Mouse (Mus musculus): ENCODE measurements around the gene Trim62. TPM values are rescaled to one million over a fixed set of nuclear protein-coding genes. Genes with fewer than 3 reads are reported as not detected.
"Not testable (repeated sequence)": the region's sequence is repeated elsewhere in the genome, so short reads cannot be mapped to it uniquely, and the experiment has no call there.

Trim62 gene
- polyA plus RNA-seq, 1 experiment from 2014 or later = 9.4 TPM

DNA sequence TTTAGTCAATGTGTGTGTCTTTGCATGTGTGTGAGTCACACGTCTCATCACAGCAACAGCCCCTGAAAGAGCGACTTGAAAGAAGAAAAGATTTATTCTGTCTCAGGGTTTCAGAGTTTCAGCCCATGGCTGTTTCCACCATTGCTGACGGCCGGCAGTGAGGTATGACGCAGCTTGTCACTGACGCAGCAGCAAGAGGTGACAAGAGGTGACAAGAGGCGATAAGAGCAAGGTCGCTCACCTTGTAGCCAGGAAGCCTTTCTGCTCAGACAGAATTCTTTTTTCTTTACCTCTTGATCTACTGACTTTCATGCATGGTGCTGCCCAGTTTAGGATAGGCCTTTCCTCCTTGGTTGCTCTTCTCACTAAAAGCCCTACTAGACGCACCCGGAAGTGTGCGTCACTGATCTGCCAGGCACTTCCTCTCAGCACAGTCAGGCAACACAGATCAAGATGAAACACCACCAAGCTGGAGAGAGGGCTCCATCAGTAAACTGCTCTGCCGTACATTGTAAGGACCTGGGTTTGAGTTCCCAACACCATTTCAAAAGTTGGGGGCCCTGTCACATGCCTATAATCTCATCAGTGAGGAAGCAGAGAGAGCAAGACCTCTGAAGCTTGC lies 31.0 kb upstream of the Trim62 start:
- DNase-seq (ENCODE audit: low spot score) (no peak), ATAC-seq (replicated peaks; ENCODE audit: low FRiP score) (no peak)
- Histone ChIP-seq H3K27me3 (ENCODE audit: control insufficient read depth, insufficient read depth, low read length) (no peaks in the 10 kb centered on the region), H3K4me3 (ENCODE audit: low read depth, low read length) (no peak overlapping the region), H3K4me1 (replicated peaks; ENCODE audit: control insufficient read depth, insufficient read depth, low read length) (no peaks in the 10 kb centered on the region), H3K9me3 (ENCODE audit: control insufficient read depth, low read length) (no peaks in the 10 kb centered on the region), H3K36me3 (ENCODE audit: control insufficient read depth, insufficient read depth, low read length) (no peaks in the 10 kb centered on the region), H3K4me2 (ENCODE audit: low read depth, low read length, severe bottlenecking) (no peak overlapping the region), H3K9ac (ENCODE audit: low read length) (no peak overlapping the region), H3K27ac (ENCODE audit: low read depth, low read length) (no peak overlapping the region)
- 93% methylated on average over 12 of the region's 12 CpGs for WGBS

DNA sequence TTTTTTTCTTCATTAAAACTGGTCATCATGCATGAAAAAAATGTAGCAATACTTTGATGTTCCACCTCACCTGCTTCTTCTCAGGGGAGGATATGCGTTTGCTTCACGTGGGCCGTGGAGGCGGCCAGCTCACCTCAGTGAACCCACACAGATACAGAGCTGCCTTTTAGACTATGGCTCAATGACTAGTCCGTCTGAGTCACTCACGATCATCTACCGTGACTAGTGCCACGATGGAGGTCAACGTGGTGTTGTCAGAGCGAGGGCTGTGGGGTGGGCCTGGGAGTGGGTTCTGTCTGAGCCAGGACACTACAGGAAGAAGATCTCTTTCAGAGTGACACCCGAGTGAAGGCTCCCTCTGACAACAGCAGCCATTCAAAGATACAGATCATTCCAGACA lies 30.3 kb upstream of the Trim62 start:
- no peak overlapping the region for H3K4me2 ChIP-seq (ENCODE audit: low read depth, low read length, severe bottlenecking)
- no peak for ATAC-seq (replicated peaks; ENCODE audit: low FRiP score)
- H3K27me3 ChIP-seq (ENCODE audit: control insufficient read depth, insufficient read depth, low read length) = no peaks in the 10 kb centered on the region
- no peaks in the 10 kb centered on the region for H3K9me3 ChIP-seq (ENCODE audit: control insufficient read depth, low read length)
- DNase-seq (ENCODE audit: low spot score) = no peak
- no peaks in the 10 kb centered on the region for H3K36me3 ChIP-seq (ENCODE audit: control insufficient read depth, insufficient read depth, low read length)
- no peaks in the 10 kb centered on the region for H3K4me1 ChIP-seq (replicated peaks; ENCODE audit: control insufficient read depth, insufficient read depth, low read length)
- H3K9ac ChIP-seq (ENCODE audit: low read length) = no peak overlapping the region
- WGBS = 85% methylated on average over 11 of the region's 11 CpGs
- no peak overlapping the region for H3K4me3 ChIP-seq (ENCODE audit: low read depth, low read length)
- no peak overlapping the region for H3K27ac ChIP-seq (ENCODE audit: low read depth, low read length)

- Histone ChIP-seq H3K27ac (ENCODE audit: low read depth, low read length) (no peak overlapping the region), H3K36me3 (ENCODE audit: control insufficient read depth, insufficient read depth, low read length) (no peaks in the 10 kb centered on the region), H3K9me3 (ENCODE audit: control insufficient read depth, low read length) (no peaks in the 10 kb centered on the region; the same call in 1 of the 2 replicates), H3K9ac (ENCODE audit: low read length) (no peak overlapping the region), H3K27me3 (ENCODE audit: control insufficient read depth, insufficient read depth, low read length) (no peaks in the 10 kb centered on the region), H3K4me2 (ENCODE audit: low read depth, low read length, severe bottlenecking) (no peak overlapping the region), H3K4me3 (ENCODE audit: low read depth, low read length) (no peak overlapping the region), H3K4me1 (replicated peaks; ENCODE audit: control insufficient read depth, insufficient read depth, low read length) (no peaks in the 10 kb centered on the region)
- ATAC-seq (replicated peaks; ENCODE audit: low FRiP score) (no peak), DNase-seq (ENCODE audit: low spot score) (no peak)
- WGBS = 89% methylated on average over 4 of the region's 4 CpGs
These were observed 27.8 kb upstream of the Trim62 start for GRCm38 (mm10) chr4:128855613-128856040.

GRCm38 (mm10) chr4:128857212-128857611 lies 26.2 kb upstream of the Trim62 start:
- no peak overlapping the region for H3K4me2 ChIP-seq (ENCODE audit: low read depth, low read length, severe bottlenecking)
- H3K27me3 ChIP-seq (ENCODE audit: control insufficient read depth, insufficient read depth, low read length) = no peaks in the 10 kb centered on the region
- no peaks in the 10 kb centered on the region; the same call in 1 of the 2 replicates for H3K9me3 ChIP-seq (ENCODE audit: control insufficient read depth, low read length)
- ATAC-seq (replicated peaks; ENCODE audit: low FRiP score) (no peak), DNase-seq (ENCODE audit: low spot score) (no peak)
- 63% methylated on average over 2 of the region's 2 CpGs for WGBS
- no peaks in the 10 kb centered on the region for H3K4me1 ChIP-seq (replicated peaks; ENCODE audit: control insufficient read depth, insufficient read depth, low read length)
- no peaks in the 10 kb centered on the region for H3K36me3 ChIP-seq (ENCODE audit: control insufficient read depth, insufficient read depth, low read length)
- H3K4me3 ChIP-seq (ENCODE audit: low read depth, low read length) = no peak overlapping the region
- H3K27ac ChIP-seq (ENCODE audit: low read depth, low read length) = no peak overlapping the region
- H3K9ac ChIP-seq (ENCODE audit: low read length) = no peak overlapping the region

GRCm38 (mm10) chr4:128858226-128858625 lies 25.2 kb upstream of the Trim62 start:
- not testable (repeated sequence) for H3K4me2 ChIP-seq (ENCODE audit: low read depth, low read length, severe bottlenecking); H3K4me1 ChIP-seq (replicated peaks; ENCODE audit: control insufficient read depth, insufficient read depth, low read length); H3K27me3 ChIP-seq (ENCODE audit: control insufficient read depth, insufficient read depth, low read length); H3K27ac ChIP-seq (ENCODE audit: low read depth, low read length); H3K4me3 ChIP-seq (ENCODE audit: low read depth, low read length); H3K9me3 ChIP-seq (ENCODE audit: control insufficient read depth, low read length); H3K36me3 ChIP-seq (ENCODE audit: control insufficient read depth, insufficient read depth, low read length); H3K9ac ChIP-seq (ENCODE audit: low read length); ATAC-seq (replicated peaks; ENCODE audit: low FRiP score)
- peak; percentile 89 for DNase-seq (ENCODE audit: low spot score)

DNA sequence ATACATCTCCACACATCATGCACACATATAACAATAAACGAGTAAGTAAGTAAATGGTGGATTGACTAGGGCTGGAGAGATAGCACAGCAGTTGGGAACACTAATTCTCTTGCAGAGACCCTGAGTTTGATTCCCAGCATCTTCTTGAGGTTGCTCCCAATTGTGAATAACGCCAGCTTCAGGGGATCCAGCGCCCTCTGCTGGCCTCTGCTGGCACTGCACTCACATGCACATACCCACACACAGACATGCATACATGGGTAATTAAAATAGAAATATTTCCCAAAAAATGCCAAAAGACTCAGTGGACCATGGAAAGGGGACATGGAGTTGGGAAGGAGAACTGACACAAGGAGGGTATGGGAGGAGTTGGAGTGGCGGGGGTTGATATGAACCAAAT lies 24.5 kb upstream of the Trim62 start:
- Histone ChIP-seq H3K9me3 (ENCODE audit: control insufficient read depth, low read length) (no peaks in the 10 kb centered on the region; the same call in 1 of the 2 replicates), H3K4me2 (ENCODE audit: low read depth, low read length, severe bottlenecking) (no peak overlapping the region), H3K36me3 (ENCODE audit: control insufficient read depth, insufficient read depth, low read length) (no peaks in the 10 kb centered on the region), H3K4me3 (ENCODE audit: low read depth, low read length) (no peak overlapping the region), H3K4me1 (replicated peaks; ENCODE audit: control insufficient read depth, insufficient read depth, low read length) (no peaks in the 10 kb centered on the region), H3K27me3 (ENCODE audit: control insufficient read depth, insufficient read depth, low read length) (no peaks in the 10 kb centered on the region), H3K9ac (ENCODE audit: low read length) (no peak overlapping the region), H3K27ac (ENCODE audit: low read depth, low read length) (no peak overlapping the region)
- WGBS = 69% methylated on average over 4 of the region's 4 CpGs
- no peak for DNase-seq (ENCODE audit: low spot score)
- ATAC-seq (replicated peaks; ENCODE audit: low FRiP score) = no peak

- 64% methylated on average over 19 of the region's 19 CpGs for WGBS
- Histone ChIP-seq H3K4me1 (replicated peaks; ENCODE audit: control insufficient read depth, insufficient read depth, low read length) (no peaks in the 10 kb centered on the region), H3K4me3 (ENCODE audit: low read depth, low read length) (no peak overlapping the region), H3K4me2 (ENCODE audit: low read depth, low read length, severe bottlenecking) (no peak overlapping the region), H3K27ac (ENCODE audit: low read depth, low read length) (no peak overlapping the region), H3K9me3 (ENCODE audit: control insufficient read depth, low read length) (no peaks in the 10 kb centered on the region), H3K36me3 (ENCODE audit: control insufficient read depth, insufficient read depth, low read length) (no peaks in the 10 kb centered on the region), H3K9ac (ENCODE audit: low read length) (no peak overlapping the region), H3K27me3 (ENCODE audit: control insufficient read depth, insufficient read depth, low read length) (no peaks in the 10 kb centered on the region)
- DNase-seq (ENCODE audit: low spot score) (no peak), ATAC-seq (replicated peaks; ENCODE audit: low FRiP score) (no peak)
These were observed 10.4 kb upstream of the Trim62 start for GRCm38 (mm10) chr4:128872992-128873391.

DNA sequence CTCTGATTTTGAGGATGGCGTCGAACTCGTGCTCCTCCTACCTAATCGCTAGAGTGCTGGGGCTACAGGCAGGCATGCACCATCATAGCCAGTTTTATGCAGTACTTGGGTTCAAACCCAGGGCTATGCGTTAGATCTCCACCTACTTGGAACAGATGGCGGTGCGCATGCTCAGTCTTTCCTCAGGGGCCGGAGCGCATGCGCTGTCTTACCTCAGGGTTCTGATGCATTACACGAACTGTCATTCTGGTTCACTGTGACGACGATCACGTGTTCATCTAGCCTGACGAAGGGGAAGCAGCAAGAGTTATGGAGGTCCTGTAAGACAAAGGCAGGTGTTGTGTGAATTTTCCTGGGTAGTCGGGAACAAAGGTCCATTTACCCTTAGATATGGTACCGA lies 9.3 kb upstream of the Trim62 start:
- Histone ChIP-seq H3K9ac (ENCODE audit: low read length) (no peak overlapping the region), H3K27ac (ENCODE audit: low read depth, low read length) (no peak overlapping the region), H3K4me3 (ENCODE audit: low read depth, low read length) (no peak overlapping the region), H3K4me2 (ENCODE audit: low read depth, low read length, severe bottlenecking) (no peak overlapping the region), H3K9me3 (ENCODE audit: control insufficient read depth, low read length) (no peaks in the 10 kb centered on the region), H3K36me3 (ENCODE audit: control insufficient read depth, insufficient read depth, low read length) (no peaks in the 10 kb centered on the region), H3K4me1 (replicated peaks; ENCODE audit: control insufficient read depth, insufficient read depth, low read length) (peaks cover 1% of the 10 kb centered on the region; the same call in 1 of the 2 replicates), H3K27me3 (ENCODE audit: control insufficient read depth, insufficient read depth, low read length) (no peaks in the 10 kb centered on the region; the same call in 1 of the 2 replicates)
- DNase-seq (ENCODE audit: low spot score) (no peak), ATAC-seq (replicated peaks; ENCODE audit: low FRiP score) (no peak)
- 96% methylated on average over 17 of the region's 17 CpGs for WGBS

- H3K4me3 ChIP-seq (ENCODE audit: low read depth, low read length) = no peak overlapping the region
- H3K27me3 ChIP-seq (ENCODE audit: control insufficient read depth, insufficient read depth, low read length) = no peaks in the 10 kb centered on the region; the same call in 1 of the 2 replicates
- 95% methylated on average over 11 of the region's 11 CpGs for WGBS
- no peak for DNase-seq (ENCODE audit: low spot score)
- H3K36me3 ChIP-seq (ENCODE audit: control insufficient read depth, insufficient read depth, low read length) = no peaks in the 10 kb centered on the region
- H3K4me2 ChIP-seq (ENCODE audit: low read depth, low read length, severe bottlenecking) = no peak overlapping the region
- no peak overlapping the region for H3K27ac ChIP-seq (ENCODE audit: low read depth, low read length)
- H3K9ac ChIP-seq (ENCODE audit: low read length) = no peak overlapping the region
- no peak for ATAC-seq (replicated peaks; ENCODE audit: low FRiP score)
- peaks cover 9% of the 10 kb centered on the region; the same call in 1 of the 2 replicates for H3K4me1 ChIP-seq (replicated peaks; ENCODE audit: control insufficient read depth, insufficient read depth, low read length)
- no peaks in the 10 kb centered on the region for H3K9me3 ChIP-seq (ENCODE audit: control insufficient read depth, low read length)
These were observed 7.9 kb upstream of the Trim62 start for GRCm38 (mm10) chr4:128875439-128875838.
